Mouse (Mus musculus): ENCODE data around the gene Slc47a2. TPM values are rescaled to one million over a fixed set of nuclear protein-coding genes. Genes with fewer than 3 reads are reported as not detected.
A peak's percentile ranks its signal among the peaks of the same experiment; 100 is the strongest.
"Not testable (repeated sequence)": the region's sequence is repeated elsewhere in the genome, so short reads cannot be mapped to it uniquely, and the experiment has no call there.

Gene Slc47a2
- polyA plus RNA-seq, 1 experiment = 0.01 TPM

- Histone ChIP-seq H3K4me3 (no peak overlapping the region), H3K27me3 (ENCODE audit: control insufficient read depth, insufficient read depth, insufficient read length) (no peaks in the 10 kb centered on the region), H3K4me2 (ENCODE audit: low read depth) (no peak overlapping the region), H3K79me2 (ENCODE audit: control insufficient read depth, insufficient read depth) (no peaks in the 10 kb centered on the region), H3K36me3 (ENCODE audit: control insufficient read depth, insufficient read depth) (no peaks in the 10 kb centered on the region), H3ac (ENCODE audit: control insufficient read depth, insufficient read length) (no peak overlapping the region)
- TF ChIP-seq CEBPB (IDR thresholded peaks at IDR 0.05; ENCODE audit: insufficient read depth, poor library complexity, severe bottlenecking) (no peak), POLR2AphosphoS2 (IDR thresholded peaks at IDR 0.05; ENCODE audit: insufficient read length, low read depth) (no peak), TCF3 (IDR thresholded peaks at IDR 0.05; ENCODE audit: insufficient read length, low read depth) (no peak), MYOD1 (IDR thresholded peaks at IDR 0.05; ENCODE audit: control insufficient read depth in 1 of 3, insufficient read length in 2 of 3, low read depth in 2 of 3) (no peak), SRF (IDR thresholded peaks at IDR 0.05; ENCODE audit: control insufficient read depth, insufficient read length, low read depth) (no peak), MAX (IDR thresholded peaks at IDR 0.05; ENCODE audit: low read depth) (no peak), MYOG (IDR thresholded peaks at IDR 0.05; ENCODE audit: control insufficient read depth in 1 of 3, insufficient read depth in 1 of 3, insufficient read length in 2 of 3, low read depth in 2 of 3) (no peak), POLR2A (IDR thresholded peaks at IDR 0.05; ENCODE audit: insufficient read length, low read depth) (no peak), E2F4 (IDR thresholded peaks at IDR 0.05; ENCODE audit: insufficient read depth) (no peak), USF1 (IDR thresholded peaks at IDR 0.05; ENCODE audit: low read depth) (no peak), REST (IDR thresholded peaks at IDR 0.05; ENCODE audit: insufficient read depth, insufficient read length) (no peak), TCF12 (IDR thresholded peaks at IDR 0.05; ENCODE audit: insufficient read depth, poor library complexity, severe bottlenecking) (no peak)
These were observed 37.3 kb downstream of the Slc47a2 start for GRCm38 (mm10) chr11:61305377-61305776.

- H3K4me3 ChIP-seq; H3K27me3 ChIP-seq (ENCODE audit: control insufficient read depth, insufficient read depth, insufficient read length); H3K36me3 ChIP-seq (ENCODE audit: control insufficient read depth, insufficient read depth); H3ac ChIP-seq (ENCODE audit: control insufficient read depth, insufficient read length); H3K4me2 ChIP-seq (ENCODE audit: low read depth); H3K79me2 ChIP-seq (ENCODE audit: control insufficient read depth, insufficient read depth): not testable (repeated sequence)
These were observed 38.1 kb downstream of the Slc47a2 start for GRCm38 (mm10) chr11:61304535-61304934.

- TF ChIP-seq MAX (IDR thresholded peaks at IDR 0.05; ENCODE audit: low read depth) = no peak
- TF ChIP-seq POLR2AphosphoS2 (IDR thresholded peaks at IDR 0.05; ENCODE audit: insufficient read length, low read depth) = no peak
- TF ChIP-seq E2F4 (IDR thresholded peaks at IDR 0.05; ENCODE audit: insufficient read depth) = no peak
- no peak for TF ChIP-seq SRF (IDR thresholded peaks at IDR 0.05; ENCODE audit: control insufficient read depth, insufficient read length, low read depth)
- no peak for TF ChIP-seq CEBPB (IDR thresholded peaks at IDR 0.05; ENCODE audit: insufficient read depth, poor library complexity, severe bottlenecking)
- no peak for TF ChIP-seq MYOG (IDR thresholded peaks at IDR 0.05; ENCODE audit: control insufficient read depth in 1 of 3, insufficient read depth in 1 of 3, insufficient read length in 2 of 3, low read depth in 2 of 3)
- TF ChIP-seq TCF3 (IDR thresholded peaks at IDR 0.05; ENCODE audit: insufficient read length, low read depth) = no peak
- TF ChIP-seq POLR2A (IDR thresholded peaks at IDR 0.05; ENCODE audit: insufficient read length, low read depth) = no peak
- TF ChIP-seq TCF12 (IDR thresholded peaks at IDR 0.05; ENCODE audit: insufficient read depth, poor library complexity, severe bottlenecking) = no peak
- TF ChIP-seq USF1 (IDR thresholded peaks at IDR 0.05; ENCODE audit: low read depth) = no peak
- TF ChIP-seq REST (IDR thresholded peaks at IDR 0.05; ENCODE audit: insufficient read depth, insufficient read length) = no peak
- TF ChIP-seq MYOD1 (IDR thresholded peaks at IDR 0.05; ENCODE audit: control insufficient read depth in 1 of 3, insufficient read length in 2 of 3, low read depth in 2 of 3) = no peak
- no peaks in the 10 kb centered on the region for H3K27me3 ChIP-seq (ENCODE audit: control insufficient read depth, insufficient read depth, insufficient read length)
- H3K79me2 ChIP-seq (ENCODE audit: control insufficient read depth, insufficient read depth) = no peaks in the 10 kb centered on the region
- H3K36me3 ChIP-seq (ENCODE audit: control insufficient read depth, insufficient read depth) = no peaks in the 10 kb centered on the region
- H3K4me3 ChIP-seq = no peak overlapping the region
- peak overlapping the region; percentile 33 for H3K4me2 ChIP-seq (ENCODE audit: low read depth)
- H3ac ChIP-seq (ENCODE audit: control insufficient read depth, insufficient read length) = no peak overlapping the region
These were observed 41.8 kb downstream of the Slc47a2 start for GRCm38 (mm10) chr11:61300716-61301392.

- TF ChIP-seq POLR2AphosphoS2 (IDR thresholded peaks at IDR 0.05; ENCODE audit: insufficient read length, low read depth) (no peak), REST (IDR thresholded peaks at IDR 0.05; ENCODE audit: insufficient read depth, insufficient read length) (no peak), USF1 (IDR thresholded peaks at IDR 0.05; ENCODE audit: low read depth) (no peak), POLR2A (IDR thresholded peaks at IDR 0.05; ENCODE audit: insufficient read length, low read depth) (no peak)
- Histone ChIP-seq H3K27me3 (ENCODE audit: control insufficient read depth, insufficient read depth, insufficient read length) (no peaks in the 10 kb centered on the region), H3ac (ENCODE audit: control insufficient read depth, insufficient read length) (no peak overlapping the region), H3K36me3 (ENCODE audit: control insufficient read depth, insufficient read depth) (no peaks in the 10 kb centered on the region), H3K4me3 (no peak overlapping the region), H3K4me2 (ENCODE audit: low read depth) (peak overlapping the region; percentile 33), H3K79me2 (ENCODE audit: control insufficient read depth, insufficient read depth) (no peaks in the 10 kb centered on the region)
These were observed 42.5 kb downstream of the Slc47a2 start for GRCm38 (mm10) chr11:61300205-61300604.

GRCm38 (mm10) chr11:61297901-61298300 is 44.8 kb downstream of the Slc47a2 start:
- H3K4me2 ChIP-seq (ENCODE audit: low read depth) = no peak overlapping the region
- no peak overlapping the region for H3ac ChIP-seq (ENCODE audit: control insufficient read depth, insufficient read length)
- TF ChIP-seq CEBPB (IDR thresholded peaks at IDR 0.05; ENCODE audit: insufficient read depth, poor library complexity, severe bottlenecking) = no peak
- no peak for TF ChIP-seq USF1 (IDR thresholded peaks at IDR 0.05; ENCODE audit: low read depth)
- TF ChIP-seq REST (IDR thresholded peaks at IDR 0.05; ENCODE audit: insufficient read depth, insufficient read length) = no peak
- no peaks in the 10 kb centered on the region for H3K79me2 ChIP-seq (ENCODE audit: control insufficient read depth, insufficient read depth)
- H3K36me3 ChIP-seq (ENCODE audit: control insufficient read depth, insufficient read depth) = no peaks in the 10 kb centered on the region
- H3K27me3 ChIP-seq (ENCODE audit: control insufficient read depth, insufficient read depth, insufficient read length) = no peaks in the 10 kb centered on the region
- H3K4me3 ChIP-seq = no peak overlapping the region

Measured in myocyte (in vitro differentiated cells).